Comparison of ENCODE assay signal across 8 mouse cellular contexts in genomic region chr19:8984255-8984868, GRCm38 (mm10). TPM values are rescaled to one million over a fixed set of nuclear protein-coding genes. Genes with fewer than 3 reads are reported as not detected.
DNase-seq lines count a peak whose midpoint lies in the region; ATAC-seq and TF ChIP-seq lines count a peak whose summit lies in the region.

No protein-coding gene starts in this region.

- TF ChIP-seq POLR2A in spleen, adult 2 months (IDR thresholded peaks at IDR 0.05; ENCODE audit: low read depth, low read length): no peak

- no peak for TF ChIP-seq CTCF in spleen, adult 2 months (IDR thresholded peaks at IDR 0.05; ENCODE audit: extremely low read depth, insufficient read depth, insufficient read length, insufficient replicate concordance)

- peaks cover 46% of the 10 kb centered on the region for H3K4me1 ChIP-seq in spleen, adult 2 months (ENCODE audit: control insufficient read depth, insufficient read depth, insufficient read length)

- DNase-seq in right cerebral cortex, postnatal 4 days: peak; percentile 88
- no peak for DNase-seq in right cerebral cortex, postnatal 36 days (ENCODE audit: low spot score in 2 of 2)
- DNase-seq in brain, embryonic 18.5 days (ENCODE audit: low read depth, low spot score): peak; percentile 76
- DNase-seq in gastrocnemius, postnatal 14 days: peak; percentile 79
- peak; percentile 99 for DNase-seq in induced T-regulatory cell, adult 2 months (ENCODE audit: low read depth)
- peak; percentile 94 for DNase-seq in lung, postnatal 36 days
- peak; percentile 69 to 97 for DNase-seq in spleen, adult 2 months (ENCODE audit: low read depth in 1 of 2, low spot score in 2 of 2)

- ATAC-seq in erythroid progenitor cell, adult 5-6 weeks (replicated peaks; ENCODE audit: low FRiP score, poor library complexity, severe bottlenecking): no peak

- peak overlapping the region; percentile 76 for H3K27ac ChIP-seq in spleen, adult 2 months (ENCODE audit: insufficient read depth, low read length)

- H3K4me3 ChIP-seq in spleen, adult 2 months (ENCODE audit: extremely low read depth, insufficient read depth, insufficient read length): no peak overlapping the region

- peaks cover 4% of the 10 kb centered on the region; the same call in 1 of the 2 replicates for H3K27me3 ChIP-seq in spleen, adult 2 months (ENCODE audit: control insufficient read depth, insufficient read depth, low read length)

- 9% methylated on average over 7 of the region's 7 CpGs for WGBS in spleen, adult 2 months

- H3K36me3 ChIP-seq in spleen, adult 2 months (ENCODE audit: control insufficient read depth, insufficient read depth, low read length): no peaks in the 10 kb centered on the region; the same call in 1 of the 2 replicates

- intact Hi-C loops in gastrocnemius, postnatal 14 days (cut with DNase I; ENCODE audit: low total_unique reads): no loop called here

RNA-seq across cellular contexts. Expression of gene Ahnak, which starts 4.7 kb away (rescaled TPM):
- 100 to 1,000 TPM; 194 to 197 TPM for total RNA-seq in gastrocnemius, postnatal 14 days (2021)
- 6.9 and 8.0 TPM in 2 replicates for polyA plus RNA-seq in spleen, adult 2 months (2012; rRNA removed)
- 13.0 and 13.8 TPM in 2 replicates for total RNA-seq in erythroid progenitor cell, adult 5-6 weeks (2015; ENCODE audit: low replicate concordance)
- total RNA-seq in erythroid progenitor cell, adult 5-6 weeks (2017; ENCODE audit: low replicate concordance): 13.3 and 15.7 TPM in 2 replicates

RNA-seq across cellular contexts. Expression of gene Eef1g, which starts 17.5 kb away (rescaled TPM):
- total RNA-seq in gastrocnemius, postnatal 14 days (2021): 100 to 1,000 TPM; 500 to 587 TPM
- polyA plus RNA-seq in spleen, adult 2 months (2012; rRNA removed): 206 and 242 TPM in 2 replicates
- total RNA-seq in erythroid progenitor cell, adult 5-6 weeks (2015; ENCODE audit: low replicate concordance): 198 and 228 TPM in 2 replicates
- 92.0 and 153 TPM in 2 replicates for total RNA-seq in erythroid progenitor cell, adult 5-6 weeks (2017; ENCODE audit: low replicate concordance)

RNA-seq across cellular contexts. Expression of gene Tut1, which starts 30.7 kb away (rescaled TPM):
- total RNA-seq in gastrocnemius, postnatal 14 days (2021): 1 to 10 TPM; 8.2 to 8.4 TPM
- polyA plus RNA-seq in spleen, adult 2 months (2012; rRNA removed): 18.3 and 22.3 TPM in 2 replicates
- 0.84 and 3.2 TPM in 2 replicates for total RNA-seq in erythroid progenitor cell, adult 5-6 weeks (2015; ENCODE audit: low replicate concordance)
- 3.7 and 4.4 TPM in 2 replicates for total RNA-seq in erythroid progenitor cell, adult 5-6 weeks (2017; ENCODE audit: low replicate concordance)

RNA-seq across cellular contexts. Expression of gene Mta2, which starts 42.7 kb away (rescaled TPM):
- total RNA-seq in gastrocnemius, postnatal 14 days (2021): 10 to 100 TPM; 27.4 to 27.9 TPM
- 35.0 and 37.7 TPM in 2 replicates for polyA plus RNA-seq in spleen, adult 2 months (2012; rRNA removed)
- 59.9 and 70.3 TPM in 2 replicates for total RNA-seq in erythroid progenitor cell, adult 5-6 weeks (2015; ENCODE audit: low replicate concordance)
- 84.2 and 125 TPM in 2 replicates for total RNA-seq in erythroid progenitor cell, adult 5-6 weeks (2017; ENCODE audit: low replicate concordance)

RNA-seq across cellular contexts. Expression of gene Eml3, which starts 55.0 kb away (rescaled TPM):
- 1 to 10 TPM; 8.6 to 8.9 TPM for total RNA-seq in gastrocnemius, postnatal 14 days (2021)
- polyA plus RNA-seq in spleen, adult 2 months (2012; rRNA removed): 72.3 and 77.7 TPM in 2 replicates
- total RNA-seq in erythroid progenitor cell, adult 5-6 weeks (2015; ENCODE audit: low replicate concordance): 6.5 and 9.6 TPM in 2 replicates
- total RNA-seq in erythroid progenitor cell, adult 5-6 weeks (2017; ENCODE audit: low replicate concordance): 7.1 and 14.0 TPM in 2 replicates

Comparison
In these comparisons a context has a peak if more than half of its experiments do, and no peak if none do; other contexts are left out.
1. DNase-seq: peak in right cerebral cortex, postnatal 4 days (single experiment), brain, embryonic 18.5 days (single experiment), gastrocnemius, postnatal 14 days (single experiment), induced T-regulatory cell, adult 2 months (single experiment), lung, postnatal 36 days (single experiment) and spleen, adult 2 months (2 of 2); none in right cerebral cortex, postnatal 36 days (0 of 2).
2. RNA of gene Ahnak, which starts 4.7 kb away (total RNA-seq): 194 to 197 TPM in gastrocnemius, postnatal 14 days; 13.0 to 15.7 TPM in erythroid progenitor cell, adult 5-6 weeks; every median in the first group is over 10 times any median in the second.